In genomic region chr14:29062676-29063075, GRCm38 (mm10) we compare ENCODE assay signal across 28 mouse cellular contexts. TPM values are rescaled to one million over a fixed set of nuclear protein-coding genes. Genes with fewer than 3 reads are reported as not detected.
DNase-seq lines count a peak whose midpoint lies in the region; ATAC-seq and TF ChIP-seq lines count a peak whose summit lies in the region.
"Had no signal": no experiment of that assay in that cellular context is flagged by ENCODE, and none has a peak within 500 bp of the region (broad histone marks: within the 10 kb centered on the region; RNA-seq: fewer than 3 reads in every experiment).

No protein-coding gene starts in this region.

- WGBS in lung, postnatal 0 days, result 82% methylated on average over 2 of the region's 2 CpGs

- no peak overlapping the region for H3K27ac ChIP-seq in lung, postnatal 0 days (ENCODE audit: low read length)
- H3K27ac ChIP-seq: forebrain, embryonic 10.5 days; forebrain, embryonic 13.5 days; gastrocnemius, adult 2 months; heart, embryonic 10.5 days; hindbrain, embryonic 12.5 days; hindbrain, embryonic 15.5 days had no signal

- H3K4me1 ChIP-seq in lung, postnatal 0 days (ENCODE audit: insufficient read depth, low read depth, low read length), result no peaks in the 10 kb centered on the region
- H3K4me1 ChIP-seq: forebrain, embryonic 13.5 days; hindbrain, embryonic 12.5 days; hindbrain, embryonic 15.5 days had no signal

- DNase-seq in frontal cortex, postnatal 25 days (ENCODE audit: low spot score in 2 of 2), result no peak
- peak; percentile 7 to 10 for DNase-seq in heart, postnatal 14 days
- no peak for DNase-seq in heart, adult 8-10 months (ENCODE audit: low spot score)
- DNase-seq in lung, postnatal 25 days (ENCODE audit: low spot score), result peak; percentile 1
- DNase-seq in lung, postnatal 0 days (ENCODE audit: low spot score), result no peak
- DNase-seq: adrenal gland, adult 2 months; adrenal gland, postnatal 14 days; cerebellum, adult 11 months; cerebellum, adult 2 months; cerebellum, adult 9-11 months; cerebellum, postnatal 25 days; gastrocnemius, adult 2 months; gastrocnemius, postnatal 14 days; heart, adult 18-20 months had no signal

- ATAC-seq in frontal cortex, adult (ENCODE audit: low TSS enrichment), result 0 out of 2 replicates have a peak, but pooled peaks have one; percentile 16
- ATAC-seq in lung, postnatal 0 days, result no peak
- ATAC-seq: CD4-positive, CD25-positive, alpha-beta regulatory T cell, adult 4 months; forebrain, embryonic 13.5 days; intestine, postnatal 0 days had no signal

- no peaks in the 10 kb centered on the region for H3K36me3 ChIP-seq in lung, postnatal 0 days (ENCODE audit: insufficient read depth, low read length)
- H3K36me3 ChIP-seq: forebrain, embryonic 10.5 days; heart, embryonic 10.5 days; hindbrain, embryonic 12.5 days; hindbrain, embryonic 15.5 days had no signal

- H3K4me3 ChIP-seq in lung, postnatal 0 days (ENCODE audit: low read depth, low read length), result no peak overlapping the region
- H3K4me3 ChIP-seq: embryonic facial prominence, embryonic 13.5 days; forebrain, embryonic 10.5 days; forebrain, embryonic 13.5 days; gastrocnemius, adult 2 months; heart, embryonic 10.5 days; hindbrain, embryonic 12.5 days; hindbrain, embryonic 15.5 days had no signal

- no peak overlapping the region for H3K9ac ChIP-seq in lung, postnatal 0 days (replicated peaks; ENCODE audit: low read depth)
- H3K9ac ChIP-seq: embryonic facial prominence, embryonic 13.5 days; forebrain, embryonic 13.5 days; hindbrain, embryonic 12.5 days; hindbrain, embryonic 15.5 days had no signal

- no peak for TF ChIP-seq CTCF in lung, postnatal 0 days (IDR thresholded peaks at IDR 0.05)

- H3K4me2 ChIP-seq in lung, postnatal 0 days (replicated peaks; ENCODE audit: low read depth, low read length), result no peak overlapping the region
- H3K4me2 ChIP-seq: embryonic facial prominence, embryonic 13.5 days; forebrain, embryonic 13.5 days; hindbrain, embryonic 12.5 days; hindbrain, embryonic 15.5 days had no signal

- no peaks in the 10 kb centered on the region for H3K9me3 ChIP-seq in lung, postnatal 0 days (ENCODE audit: low read length)
- H3K9me3 ChIP-seq: embryonic facial prominence, embryonic 13.5 days; forebrain, embryonic 10.5 days; forebrain, embryonic 13.5 days; heart, embryonic 10.5 days; hindbrain, embryonic 12.5 days; hindbrain, embryonic 15.5 days had no signal

- no peaks in the 10 kb centered on the region for H3K27me3 ChIP-seq in lung, postnatal 0 days (replicated peaks; ENCODE audit: insufficient read depth, low read length)
- H3K27me3 ChIP-seq: embryonic facial prominence, embryonic 13.5 days; forebrain, embryonic 13.5 days; hindbrain, embryonic 12.5 days; hindbrain, embryonic 15.5 days had no signal

- intact Hi-C loops in heart, postnatal 14 days (cut with DNase I), result no loop called here

- no peak for TF ChIP-seq EP300 in lung, postnatal 0 days (IDR thresholded peaks at IDR 0.05)

RNA-seq across cellular contexts. Expression of gene Lrtm1, which starts 44.7 kb away (rescaled TPM):
- 100 to 1,000 TPM; 149 to 157 TPM for total RNA-seq in heart, postnatal 14 days (2021)
- 100 to 1,000 TPM; 187 to 250 (median 230) TPM for total RNA-seq in heart, adult 8-10 months (2022)
- polyA plus RNA-seq in lung, postnatal 0 days (2015; fragmentation: Nextera tagmentation; extraction: Ambion mirVana), result 0.02 TPM in 1 of 2 replicates, not detected in the other
- total RNA-seq: common myeloid progenitor, adult 5-6 weeks; hematopoietic stem cell, adult 5-6 weeks; MEL had no signal
- polyA plus RNA-seq: C2C12; CD4-positive, CD25-positive, alpha-beta regulatory T cell, adult 4 months; cerebellum, adult 2 months; intestine, embryonic 14.5 days; intestine, postnatal 0 days had no signal

Comparison
In these comparisons a context has a peak if more than half of its experiments do, and no peak if none do; other contexts are left out.
1. DNase-seq: peak in heart, postnatal 14 days (2 of 2) and lung, postnatal 25 days (single experiment); none in frontal cortex, postnatal 25 days (0 of 2), heart, adult 8-10 months (single experiment) and lung, postnatal 0 days (single experiment).